ENCODE assay signal across 18 mouse cellular contexts in genomic region chr7:98472529-98472928, GRCm38 (mm10). TPM values are rescaled to one million over a fixed set of nuclear protein-coding genes. Genes with fewer than 3 reads are reported as not detected.
"Had no signal": no experiment of that assay in that cellular context is flagged by ENCODE, and none has a peak within 500 bp of the region (broad histone marks: within the 10 kb centered on the region; RNA-seq: fewer than 3 reads in every experiment).

No protein-coding gene starts in this region.

- DNase-seq: retina, postnatal 1 day; right cerebral cortex, adult 18-20 months; right cerebral cortex, postnatal 14 days; right cerebral cortex, postnatal 25 days; right cerebral cortex, postnatal 4 days; spleen, adult 18-20 months; thymus, adult 18-20 months; thymus, adult 2 months; thymus, postnatal 14 days; thymus, postnatal 25 days; thymus, postnatal 36 days; thymus, postnatal 4 days had no signal

RNA-seq across cellular contexts. Expression of gene Gucy2d, which starts 32.3 kb away (rescaled TPM):
- total RNA-seq: neutrophil, adult 5-6 weeks had no signal
- polyA plus RNA-seq: neural tube, embryonic 13.5 days; small intestine, adult 2 months; spleen, adult 2 months; stomach, embryonic 14.5 days; thymus, postnatal 0 days had no signal
